Comparison of ENCODE assay signal across 8 mouse cellular contexts in genomic region chr11:40601572-40601909, GRCm38 (mm10).
DNase-seq lines count a peak whose midpoint lies in the region; ATAC-seq lines count a peak whose summit lies in the region.

No protein-coding gene starts in this region.

- no peak for DNase-seq in frontal cortex, postnatal 14 days (ENCODE audit: low spot score in 2 of 2)
- peak; percentile 59 to 75 for DNase-seq in right cerebral cortex, adult 2 months (ENCODE audit: low spot score in 2 of 2)
- DNase-seq in right cerebral cortex, postnatal 25 days = no peak
- DNase-seq in cerebellum, postnatal 14 days = peak; percentile 71 to 84
- DNase-seq in left cerebral cortex, adult 18-20 months (ENCODE audit: low spot score in 2 of 2) = peak; percentile 40 to 48
- DNase-seq in retina, embryonic 14.5 days (ENCODE audit: low spot score) = peak; percentile 89
- no peak for DNase-seq in ovary, adult 18-20 months (ENCODE audit: low spot score)

- peak; percentile 54; the same call in 1 of the 2 replicates for ATAC-seq in frontal cortex, adult (ENCODE audit: low TSS enrichment)

Comparison
In these comparisons a context has a peak if more than half of its experiments do, and no peak if none do; other contexts are left out.
1. DNase-seq: peak in right cerebral cortex, adult 2 months (2 of 2), cerebellum, postnatal 14 days (2 of 2), left cerebral cortex, adult 18-20 months (2 of 2) and retina, embryonic 14.5 days (single experiment); none in frontal cortex, postnatal 14 days (0 of 2), right cerebral cortex, postnatal 25 days (single experiment) and ovary, adult 18-20 months (single experiment).